Mouse (Mus musculus) kidney, embryonic 15.5 days (tissue): ENCODE results near the gene Snrnp35. TPM values are rescaled to one million over a fixed set of nuclear protein-coding genes. Genes with fewer than 3 reads are reported as not detected.

ENCODE experiments used
- polyA plus RNA-seq: library from polyadenylated mRNA; unstranded; fragments of >200 nt; fragmentation: Nextera tagmentation; extraction: Ambion mirVana; gene quantifications from 2 replicates; pipeline ENCODE4 v1.2.1, GENCODE M21; 2015

The Snrnp35 gene
- polyA plus RNA-seq, 1 experiment from 2014 or later: 27.4 TPM

Other genes starting within 250 kb of the Snrnp35 start
- 3.5 and 3.6 TPM in 2 replicates for gene Pitpnm2, start 233.4 kb upstream of the Snrnp35 start, polyA plus RNA-seq
- 13.4 TPM in 2 replicates for gene Mphosph9, start 155.2 kb upstream of the Snrnp35 start, polyA plus RNA-seq
- gene 2810006K23Rik, start 155.0 kb upstream of the Snrnp35 start, polyA plus RNA-seq: 20.0 and 21.7 TPM in 2 replicates
- 39.0 and 44.9 TPM in 2 replicates for gene Cdk2ap1, start 120.1 kb upstream of the Snrnp35 start, polyA plus RNA-seq
- gene Sbno1, start 57.1 kb upstream of the Snrnp35 start, polyA plus RNA-seq: 90.0 and 96.2 TPM in 2 replicates
- gene Kmt5a, start 43.2 kb upstream of the Snrnp35 start, polyA plus RNA-seq: 45.5 and 49.9 TPM in 2 replicates
- 29.6 and 32.8 TPM in 2 replicates for gene Rilpl2, start 4.8 kb upstream of the Snrnp35 start, polyA plus RNA-seq
- 21.8 and 22.8 TPM in 2 replicates for gene Rilpl1, start 48.3 kb downstream of the Snrnp35 start, polyA plus RNA-seq
- gene Tmed2, start 57.6 kb downstream of the Snrnp35 start, polyA plus RNA-seq: 519 and 585 TPM in 2 replicates
- 13.6 and 15.8 TPM in 2 replicates for gene Ddx55, start 69.7 kb downstream of the Snrnp35 start, polyA plus RNA-seq
- gene Eif2b1, start 96.0 kb downstream of the Snrnp35 start, polyA plus RNA-seq: 72.5 and 73.1 TPM in 2 replicates
- 72.8 and 78.7 TPM in 2 replicates for gene Gtf2h3, start 96.0 kb downstream of the Snrnp35 start, polyA plus RNA-seq
- 45.7 and 47.2 TPM in 2 replicates for gene Atp6v0a2, start 145.4 kb downstream of the Snrnp35 start, polyA plus RNA-seq
- 0.10 and 0.27 TPM in 2 replicates for gene Dnah10, start 242.0 kb downstream of the Snrnp35 start, polyA plus RNA-seq